ENCODE assay signal across 8 mouse cellular contexts in the genomic region with DNA sequence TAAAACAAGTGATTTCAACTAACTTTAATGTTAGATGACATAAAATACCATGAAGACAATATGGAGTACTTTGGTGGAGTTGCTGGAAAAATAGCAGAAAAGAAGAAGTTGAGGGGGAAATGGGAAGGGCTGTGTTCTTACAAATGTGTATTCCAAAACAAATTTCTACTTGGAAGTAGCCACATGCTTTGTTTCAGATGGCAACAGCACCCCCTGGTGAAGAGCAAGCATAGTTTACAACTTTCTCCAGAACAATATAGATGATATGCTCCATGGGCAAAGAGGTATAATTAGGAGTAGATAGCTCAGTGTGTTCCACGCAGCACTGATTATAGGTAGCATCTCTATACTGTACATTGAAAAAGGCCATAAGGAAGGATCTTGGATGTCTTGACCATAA.
DNase-seq lines count a peak whose midpoint lies in the region; ATAC-seq lines count a peak whose summit lies in the region.

No protein-coding gene starts in this region.

- no peak overlapping the region for H3K27ac ChIP-seq in forebrain, embryonic 14.5 days (ENCODE audit: low read depth, low read length)
- H3K27ac ChIP-seq in forebrain, embryonic 10.5 days: no peak overlapping the region
- no peak overlapping the region for H3K27ac ChIP-seq in neural tube, embryonic 11.5 days (ENCODE audit: low read depth, low read length)

- H3K9me3 ChIP-seq in forebrain, embryonic 14.5 days (replicated peaks; ENCODE audit: control insufficient read depth, low read length): no peaks in the 10 kb centered on the region
- no peaks in the 10 kb centered on the region for H3K9me3 ChIP-seq in forebrain, embryonic 10.5 days
- H3K9me3 ChIP-seq in neural tube, embryonic 11.5 days (ENCODE audit: control insufficient read depth, low read length): no peaks in the 10 kb centered on the region

- H3K9ac ChIP-seq in forebrain, embryonic 14.5 days (ENCODE audit: low read length): no peak overlapping the region
- no peak overlapping the region for H3K9ac ChIP-seq in neural tube, embryonic 11.5 days (ENCODE audit: low read length)

- 78% methylated on average over 1 of the region's 1 CpGs for WGBS in forebrain, embryonic 14.5 days
- WGBS in forebrain, embryonic 10.5 days: 84% methylated on average over 1 of the region's 1 CpGs
- WGBS in neural tube, embryonic 11.5 days: 79% methylated on average over 1 of the region's 1 CpGs

- H3K36me3 ChIP-seq in forebrain, embryonic 14.5 days (ENCODE audit: control insufficient read depth, insufficient read depth, low read length): no peaks in the 10 kb centered on the region
- no peaks in the 10 kb centered on the region for H3K36me3 ChIP-seq in forebrain, embryonic 10.5 days (replicated peaks)
- no peaks in the 10 kb centered on the region for H3K36me3 ChIP-seq in neural tube, embryonic 11.5 days (ENCODE audit: control insufficient read depth, insufficient read depth, low read length)

- no peak; the same call in 1 of the 2 replicates for ATAC-seq in forebrain, embryonic 14.5 days
- no peak for ATAC-seq in neural tube, embryonic 11.5 days (ENCODE audit: insufficient read depth, low FRiP score, low TSS enrichment)

- DNase-seq in forebrain, embryonic 14.5 days (ENCODE audit: low spot score): peak; percentile 64
- no peak for DNase-seq in forebrain, embryonic 10.5 days (ENCODE audit: extremely low spot score, low spot score)
- peak; percentile 35 for DNase-seq in neural tube, embryonic 11.5 days (ENCODE audit: low spot score)
- no peak for DNase-seq in neural tube, embryonic 10.5 days (ENCODE audit: extremely low spot score, low spot score)
- peak; percentile 8 to 38 for DNase-seq in cerebellum, postnatal 25 days
- peak; percentile 22 for DNase-seq in hindlimb bud, embryonic 11.5 days (ENCODE audit: extremely low spot score, low read depth, low spot score)
- peak; percentile 71 for DNase-seq in lung, postnatal 10 days
- DNase-seq in T-cell, adult 2 months (ENCODE audit: low spot score): no peak

- H3K4me2 ChIP-seq in forebrain, embryonic 14.5 days (ENCODE audit: low read length): no peak overlapping the region
- no peak overlapping the region for H3K4me2 ChIP-seq in neural tube, embryonic 11.5 days (ENCODE audit: low read depth)

- H3K4me1 ChIP-seq in forebrain, embryonic 14.5 days (ENCODE audit: control insufficient read depth, insufficient read depth, low read length): no peaks in the 10 kb centered on the region
- no peaks in the 10 kb centered on the region for H3K4me1 ChIP-seq in forebrain, embryonic 10.5 days
- no peaks in the 10 kb centered on the region for H3K4me1 ChIP-seq in neural tube, embryonic 11.5 days (ENCODE audit: control insufficient read depth, insufficient read depth, low read length)

- H3K27me3 ChIP-seq in forebrain, embryonic 14.5 days (replicated peaks; ENCODE audit: control insufficient read depth, insufficient read depth, low read length): no peaks in the 10 kb centered on the region
- H3K27me3 ChIP-seq in forebrain, embryonic 10.5 days (ENCODE audit: poor library complexity, severe bottlenecking): no peaks in the 10 kb centered on the region
- no peaks in the 10 kb centered on the region for H3K27me3 ChIP-seq in neural tube, embryonic 11.5 days (ENCODE audit: control insufficient read depth, insufficient read depth, low read length)

- no peak overlapping the region for H3K4me3 ChIP-seq in forebrain, embryonic 14.5 days (ENCODE audit: low read depth, low read length)
- no peak overlapping the region for H3K4me3 ChIP-seq in forebrain, embryonic 10.5 days
- no peak overlapping the region for H3K4me3 ChIP-seq in neural tube, embryonic 11.5 days (ENCODE audit: low read depth, low read length)

Comparison
In these comparisons a context has a peak if more than half of its experiments do, and no peak if none do; other contexts are left out.
1. DNase-seq: peak in forebrain, embryonic 14.5 days (single experiment), neural tube, embryonic 11.5 days (single experiment), cerebellum, postnatal 25 days (2 of 2), hindlimb bud, embryonic 11.5 days (single experiment) and lung, postnatal 10 days (single experiment); none in forebrain, embryonic 10.5 days (single experiment), neural tube, embryonic 10.5 days (single experiment) and T-cell, adult 2 months (single experiment).